Mouse (Mus musculus): ENCODE measurements around the gene Olfr447.

The Olfr447 gene

GRCm38 (mm10) chr6:42908578-42908977 lies at the start of gene Olfr447:
Gene Olfr447, plus strand, starts transcription at chr6:42908878.
- no peak for ATAC-seq (ENCODE audit: low TSS enrichment)

- peak; percentile 87 for ATAC-seq (ENCODE audit: low TSS enrichment)
These were observed 48.4 kb upstream of the Olfr447 start for GRCm38 (mm10) chr6:42860222-42860819.

- no peak for ATAC-seq (ENCODE audit: low TSS enrichment)
These were observed 39.0 kb upstream of the Olfr447 start for GRCm38 (mm10) chr6:42869695-42870094.

- ATAC-seq (ENCODE audit: low TSS enrichment), result no peak; the same call in 1 of the 2 replicates
These were observed 32.4 kb upstream of the Olfr447 start for GRCm38 (mm10) chr6:42876323-42876722.

- no peak for ATAC-seq (ENCODE audit: low TSS enrichment)
These were observed 18.5 kb upstream of the Olfr447 start, which contains the start of gene Olfr448 for GRCm38 (mm10) chr6:42890141-42890540. Gene Olfr448, plus strand, starts transcription at chr6:42890441.

GRCm38 (mm10) chr6:42900345-42900744 lies 8.3 kb upstream of the Olfr447 start:
- no peak for ATAC-seq (ENCODE audit: low TSS enrichment)

- ATAC-seq (ENCODE audit: low TSS enrichment), result no peak
These were observed 12.4 kb downstream of the Olfr447 start, which contains the start of gene Olfr446 for GRCm38 (mm10) chr6:42921077-42921476. Gene Olfr446, plus strand, starts transcription at chr6:42921377.

GRCm38 (mm10) chr6:42948767-42949166 lies 40.1 kb downstream of the Olfr447 start, which contains the start of gene Olfr444:
Gene Olfr444, plus strand, starts transcription at chr6:42949067.
- ATAC-seq (ENCODE audit: low TSS enrichment), result no peak

All from frontal cortex, adult (tissue).